11 mouse cellular contexts compared by ENCODE assay signal in the genomic region with DNA sequence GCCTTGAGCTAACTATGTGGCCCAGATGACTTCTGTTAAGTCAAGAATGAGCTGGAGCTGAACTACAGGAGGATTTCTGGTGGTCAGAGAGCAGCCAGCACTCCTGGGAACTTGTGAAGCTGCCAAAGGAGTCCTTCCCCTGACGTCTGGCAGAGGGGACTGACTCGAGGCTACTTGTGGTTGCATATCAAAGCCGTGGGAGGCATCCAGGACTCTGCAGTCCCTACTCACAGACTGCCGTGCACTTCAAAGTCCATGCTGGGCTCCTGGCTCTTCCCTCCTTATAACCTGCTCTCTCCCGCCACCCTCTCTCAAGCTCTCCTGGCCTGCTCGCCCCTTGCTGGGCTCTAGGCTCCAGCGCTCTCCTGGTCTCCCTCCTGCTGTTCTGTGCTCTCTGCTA. TPM values are rescaled to one million over a fixed set of nuclear protein-coding genes. Genes with fewer than 3 reads are reported as not detected.
DNase-seq lines count a peak whose midpoint lies in the region; ATAC-seq and TF ChIP-seq lines count a peak whose summit lies in the region.
"Had no signal": no experiment of that assay in that cellular context is flagged by ENCODE, and none has a peak within 500 bp of the region (broad histone marks: within the 10 kb centered on the region; RNA-seq: fewer than 3 reads in every experiment).

No protein-coding gene starts in this region.

- H3K4me2 ChIP-seq in lung, embryonic 15.5 days, result no peak overlapping the region
- H3K4me2 ChIP-seq in hindbrain, postnatal 0 days (ENCODE audit: low read depth, low read length), result peak overlapping the region; percentile 11; the same call in 1 of the 2 replicates

- H3K4me1 ChIP-seq in lung, embryonic 15.5 days, result peaks cover 5% of the 10 kb centered on the region; the same call in 1 of the 2 replicates
- H3K4me1 ChIP-seq in embryonic facial prominence, embryonic 10.5 days, result peaks cover 20% of the 10 kb centered on the region
- 0 out of 2 replicates have a peak, but pooled peaks cover 5% of the 10 kb centered on the region for H3K4me1 ChIP-seq in hindbrain, postnatal 0 days (ENCODE audit: insufficient read depth, low read length)

- DNase-seq in gastrocnemius, adult 18-20 months (ENCODE audit: low spot score), result peak; percentile 41
- no peak for DNase-seq in gastrocnemius, postnatal 4 days (ENCODE audit: low spot score in 2 of 2)
- no peak for DNase-seq in lung, postnatal 10 days
- no peak for DNase-seq in embryonic facial prominence, embryonic 10.5 days (ENCODE audit: low spot score)
- DNase-seq in hindbrain, postnatal 0 days (ENCODE audit: low spot score), result peak; percentile 38
- no peak for DNase-seq in retina, postnatal 1 day
- DNase-seq: kidney, postnatal 25 days; thymus, adult 2 months had no signal

- WGBS in lung, embryonic 15.5 days, result 38% methylated on average over 7 of the region's 7 CpGs
- WGBS in embryonic facial prominence, embryonic 10.5 days, result 42% methylated on average over 7 of the region's 7 CpGs
- WGBS in hindbrain, postnatal 0 days, result 26% methylated on average over 7 of the region's 7 CpGs

- no peaks in the 10 kb centered on the region for H3K9me3 ChIP-seq in lung, embryonic 15.5 days
- no peaks in the 10 kb centered on the region for H3K9me3 ChIP-seq in embryonic facial prominence, embryonic 10.5 days
- no peaks in the 10 kb centered on the region for H3K9me3 ChIP-seq in hindbrain, postnatal 0 days (ENCODE audit: low read length)
- H3K9me3 ChIP-seq: G1E had no signal

- H3K27ac ChIP-seq in lung, embryonic 15.5 days, result peak overlapping the region; percentile 67
- H3K27ac ChIP-seq in embryonic facial prominence, embryonic 10.5 days (replicated peaks), result peak overlapping the region; percentile 48; the same call in 1 of the 2 replicates
- no peak overlapping the region for H3K27ac ChIP-seq in hindbrain, postnatal 0 days

- 0 out of 2 replicates have a peak, but pooled peaks have one; percentile 46 for ATAC-seq in lung, embryonic 15.5 days (ENCODE audit: borderline replicate concordance, extremely low read depth, low FRiP score, low TSS enrichment)
- ATAC-seq in hindbrain, postnatal 0 days, result no peak
- ATAC-seq in frontal cortex, adult (ENCODE audit: low TSS enrichment), result no peak

- no peak overlapping the region for H3K4me3 ChIP-seq in lung, embryonic 15.5 days
- H3K4me3 ChIP-seq in embryonic facial prominence, embryonic 10.5 days, result no peak overlapping the region
- H3K4me3 ChIP-seq in hindbrain, postnatal 0 days (ENCODE audit: low read length), result no peak overlapping the region

- H3K9ac ChIP-seq in lung, embryonic 15.5 days, result no peak overlapping the region
- no peak overlapping the region for H3K9ac ChIP-seq in hindbrain, postnatal 0 days (replicated peaks; ENCODE audit: low read length)

- H3K36me3 ChIP-seq in lung, embryonic 15.5 days, result 0 out of 2 replicates have a peak, but pooled peaks cover 4% of the 10 kb centered on the region
- H3K36me3 ChIP-seq in embryonic facial prominence, embryonic 10.5 days (replicated peaks), result peaks cover 46% of the 10 kb centered on the region
- peaks cover 4% of the 10 kb centered on the region for H3K36me3 ChIP-seq in hindbrain, postnatal 0 days (ENCODE audit: insufficient read depth, low read length)

- no peaks in the 10 kb centered on the region for H3K27me3 ChIP-seq in lung, embryonic 15.5 days
- H3K27me3 ChIP-seq in embryonic facial prominence, embryonic 10.5 days (replicated peaks; ENCODE audit: low read depth, poor library complexity, severe bottlenecking), result no peaks in the 10 kb centered on the region
- H3K27me3 ChIP-seq in hindbrain, postnatal 0 days (ENCODE audit: insufficient read depth, low read length), result no peaks in the 10 kb centered on the region

- no peak for TF ChIP-seq CTCF in hindbrain, postnatal 0 days (IDR thresholded peaks at IDR 0.05; ENCODE audit: low read depth)

RNA-seq across cellular contexts. Expression of a gene that starts 30.4 kb away (rescaled TPM):
- 10 to 100 TPM; 38.5 to 43.6 TPM for total RNA-seq in gastrocnemius, adult 18-20 months (2021)
- total RNA-seq in gastrocnemius, postnatal 4 days (2021), result 10 to 100 TPM; 63.4 to 77.1 TPM
- polyA plus RNA-seq in lung, embryonic 15.5 days (2015; fragmentation: Nextera tagmentation; extraction: Ambion mirVana), result 69.9 and 73.4 TPM in 2 replicates
- 42.0 and 49.2 TPM in 2 replicates for polyA plus RNA-seq in embryonic facial prominence, embryonic 10.5 days (2016; fragmentation: Nextera tagmentation; extraction: Ambion mirVana)
- 47.8 and 56.2 TPM in 2 replicates for total RNA-seq in hindbrain, postnatal 0 days (2014; rRNA removed)
- 31.2 and 32.6 TPM in 2 replicates for polyA plus RNA-seq in hindbrain, postnatal 0 days (2015; fragmentation: Nextera tagmentation; extraction: Ambion mirVana)

Comparison
In these comparisons a context has a peak if more than half of its experiments do, and no peak if none do; other contexts are left out.
1. DNase-seq: peak in gastrocnemius, adult 18-20 months (single experiment) and hindbrain, postnatal 0 days (single experiment); none in gastrocnemius, postnatal 4 days (0 of 2), lung, postnatal 10 days (single experiment), embryonic facial prominence, embryonic 10.5 days (single experiment) and retina, postnatal 1 day (single experiment).